Mouse (Mus musculus) naive thymus-derived CD4-positive, alpha-beta T cell, adult 2 months (primary cell): ENCODE data around the gene Gm16368.
"Not testable (repeated sequence)": the region's sequence is repeated elsewhere in the genome, so short reads cannot be mapped to it uniquely, and the experiment has no call there.

Experiments used
- DNase-seq: peaks from one replicate; pipeline ENCODE4 v3.0.0-alpha.2; 2011; ENCODE audit warnings: low read depth

The Gm16368 gene

GRCm38 (mm10) chr12:88083397-88083796, at the start of gene Gm16368:
Gene Gm16368 (plus strand): TSS chr12:88083697.
- DNase-seq = not testable (repeated sequence)

- DNase-seq = not testable (repeated sequence)
Observed at GRCm38 (mm10) chr12:88039062-88039461, 44.4 kb upstream of the Gm16368 start.

- not testable (repeated sequence) for DNase-seq
Observed at GRCm38 (mm10) chr12:88039703-88040102, 43.8 kb upstream of the Gm16368 start.

- not testable (repeated sequence) for DNase-seq
Observed at GRCm38 (mm10) chr12:88045226-88045625, 38.3 kb upstream of the Gm16368 start.
